Mouse (Mus musculus): ENCODE data around the gene Procr. TPM values are rescaled to one million over a fixed set of nuclear protein-coding genes. Genes with fewer than 3 reads are reported as not detected.

Procr gene
- polyA plus RNA-seq, 1 experiment from 2014 or later, result 9.1 TPM

DNA sequence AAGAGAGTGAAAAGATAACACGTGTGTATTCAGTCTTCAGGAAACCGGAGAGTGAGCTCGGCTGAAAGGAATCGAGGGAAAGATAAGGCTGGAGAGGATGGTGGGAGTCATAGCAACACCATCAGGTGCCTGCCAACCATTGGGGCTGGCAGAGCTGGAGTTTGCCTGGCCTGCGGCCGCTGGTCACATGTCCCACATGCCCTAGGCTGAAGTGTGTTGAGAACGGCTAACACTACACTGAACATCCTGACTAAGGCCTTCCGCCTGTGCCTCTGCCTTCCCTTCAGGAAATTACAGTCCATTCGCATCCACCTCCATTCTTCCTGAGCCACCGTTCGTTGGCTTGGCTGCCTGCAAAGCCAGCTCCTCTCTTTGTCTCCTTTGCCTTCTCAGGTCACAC, 8.7 kb upstream of the Procr start:
- no peaks in the 10 kb centered on the region for H3K27me3 ChIP-seq (replicated peaks; ENCODE audit: control insufficient read depth, insufficient read depth, low read length)
- H3K4me2 ChIP-seq (ENCODE audit: low read depth, low read length), result no peak overlapping the region
- no peak for DNase-seq (ENCODE audit: low spot score)
- WGBS, result 78% methylated on average over 11 of the region's 11 CpGs
- ATAC-seq (ENCODE audit: low read depth), result no peak
- no peak overlapping the region for H3K9ac ChIP-seq (ENCODE audit: low read depth, low read length)
- no peaks in the 10 kb centered on the region for H3K36me3 ChIP-seq (ENCODE audit: control insufficient read depth, insufficient read depth, low read length)
- no peak overlapping the region for H3K27ac ChIP-seq (replicated peaks; ENCODE audit: low read depth, low read length)
- no peaks in the 10 kb centered on the region for H3K9me3 ChIP-seq (ENCODE audit: control insufficient read depth, low read length)
- no peaks in the 10 kb centered on the region for H3K4me1 ChIP-seq (ENCODE audit: control insufficient read depth, insufficient read depth, low read length)
- H3K4me3 ChIP-seq (ENCODE audit: low read depth, low read length), result no peak overlapping the region

DNA sequence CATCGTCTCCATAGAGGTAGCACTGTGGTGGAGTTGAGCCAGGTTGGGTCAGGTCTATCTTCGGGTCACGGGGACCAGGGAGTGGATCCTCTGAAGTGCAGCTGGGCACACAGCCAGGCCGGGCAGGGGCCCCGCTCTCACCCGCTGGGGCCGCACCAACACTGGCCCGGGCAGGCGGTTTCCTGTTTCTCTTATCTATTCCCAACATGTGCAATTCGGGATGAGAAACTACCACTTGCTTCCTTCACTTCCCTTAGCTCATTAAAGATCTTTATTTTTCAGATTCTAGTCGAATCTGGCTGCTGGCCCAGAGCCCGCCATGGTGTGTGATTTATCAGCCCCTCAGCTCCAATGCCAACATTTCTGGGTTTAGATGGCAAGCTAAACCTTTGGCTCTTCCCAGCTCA, 8.0 kb upstream of the Procr start:
- Histone ChIP-seq H3K27ac (replicated peaks; ENCODE audit: low read depth, low read length) (no peak overlapping the region), H3K36me3 (ENCODE audit: control insufficient read depth, insufficient read depth, low read length) (no peaks in the 10 kb centered on the region), H3K4me3 (ENCODE audit: low read depth, low read length) (no peak overlapping the region), H3K4me1 (ENCODE audit: control insufficient read depth, insufficient read depth, low read length) (no peaks in the 10 kb centered on the region), H3K9me3 (ENCODE audit: control insufficient read depth, low read length) (no peaks in the 10 kb centered on the region), H3K4me2 (ENCODE audit: low read depth, low read length) (no peak overlapping the region), H3K27me3 (replicated peaks; ENCODE audit: control insufficient read depth, insufficient read depth, low read length) (no peaks in the 10 kb centered on the region), H3K9ac (ENCODE audit: low read depth, low read length) (no peak overlapping the region)
- 0 out of 2 replicates have a peak, but pooled peaks have one; percentile 9 for ATAC-seq (ENCODE audit: low read depth)
- whole genome bisulfite sequencing, result 70% methylated on average over 12 of the region's 12 CpGs
- DNase-seq (ENCODE audit: low spot score), result no peak

DNA sequence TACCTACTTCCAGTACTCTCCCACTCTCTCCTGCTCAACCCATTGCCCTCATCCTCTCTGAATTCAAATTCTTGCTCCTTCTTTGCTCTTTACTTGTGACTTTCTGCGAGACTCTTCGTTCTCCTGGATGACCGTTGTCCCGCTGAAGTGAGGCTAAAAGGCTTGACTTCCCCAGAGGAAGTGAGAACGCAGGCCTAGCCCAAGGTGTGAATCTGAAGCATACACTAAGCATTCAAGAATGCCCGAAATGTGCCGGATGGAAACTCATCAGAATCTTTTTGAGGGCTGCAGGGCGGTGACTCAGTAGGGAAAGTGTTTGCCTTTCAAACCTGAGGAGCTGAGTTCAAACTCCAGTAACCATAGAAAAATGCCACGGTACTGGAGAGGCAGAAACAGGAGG, 7.6 kb upstream of the Procr start:
- no peaks in the 10 kb centered on the region for H3K4me1 ChIP-seq (ENCODE audit: control insufficient read depth, insufficient read depth, low read length)
- no peaks in the 10 kb centered on the region for H3K9me3 ChIP-seq (ENCODE audit: control insufficient read depth, low read length)
- H3K4me3 ChIP-seq (ENCODE audit: low read depth, low read length), result no peak overlapping the region
- H3K27me3 ChIP-seq (replicated peaks; ENCODE audit: control insufficient read depth, insufficient read depth, low read length), result no peaks in the 10 kb centered on the region
- ATAC-seq (ENCODE audit: low read depth), result no peak
- no peak overlapping the region for H3K9ac ChIP-seq (ENCODE audit: low read depth, low read length)
- no peak overlapping the region for H3K27ac ChIP-seq (replicated peaks; ENCODE audit: low read depth, low read length)
- 85% methylated on average over 9 of the region's 9 CpGs for WGBS
- no peak for DNase-seq (ENCODE audit: low spot score)
- no peak overlapping the region for H3K4me2 ChIP-seq (ENCODE audit: low read depth, low read length)
- no peaks in the 10 kb centered on the region for H3K36me3 ChIP-seq (ENCODE audit: control insufficient read depth, insufficient read depth, low read length)

DNA sequence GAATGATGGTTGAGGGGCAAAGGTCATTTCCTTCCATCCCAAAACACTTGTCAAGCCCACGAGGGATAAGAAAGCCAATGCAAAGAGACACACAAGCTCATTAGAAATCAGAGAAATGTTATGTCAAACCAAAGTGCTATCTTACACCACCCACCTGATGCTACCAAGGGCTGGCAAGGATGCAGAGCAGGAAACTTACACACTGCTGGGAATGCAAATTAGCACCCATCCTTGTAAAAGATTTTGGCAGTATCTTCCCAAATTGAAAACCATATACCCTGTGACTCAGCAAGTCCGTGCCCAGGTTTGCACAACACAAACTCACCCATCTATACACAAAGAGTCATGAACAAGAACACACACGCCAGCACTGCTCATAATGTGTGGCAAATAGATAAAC, 5.4 kb upstream of the Procr start:
- H3K9me3 ChIP-seq (ENCODE audit: control insufficient read depth, low read length), result no peaks in the 10 kb centered on the region
- WGBS, result 54% methylated on average over 3 of the region's 3 CpGs
- DNase-seq (ENCODE audit: low spot score), result no peak
- no peaks in the 10 kb centered on the region for H3K27me3 ChIP-seq (replicated peaks; ENCODE audit: control insufficient read depth, insufficient read depth, low read length)
- ATAC-seq (ENCODE audit: low read depth), result no peak
- no peak overlapping the region for H3K4me2 ChIP-seq (ENCODE audit: low read depth, low read length)
- no peaks in the 10 kb centered on the region for H3K4me1 ChIP-seq (ENCODE audit: control insufficient read depth, insufficient read depth, low read length)
- no peak overlapping the region for H3K4me3 ChIP-seq (ENCODE audit: low read depth, low read length)
- no peak overlapping the region for H3K27ac ChIP-seq (replicated peaks; ENCODE audit: low read depth, low read length)
- H3K36me3 ChIP-seq (ENCODE audit: control insufficient read depth, insufficient read depth, low read length), result no peaks in the 10 kb centered on the region
- H3K9ac ChIP-seq (ENCODE audit: low read depth, low read length), result no peak overlapping the region

GRCm38 (mm10) chr2:155749394-155749793, 1.5 kb upstream of the Procr start:
- Histone ChIP-seq H3K4me3 (ENCODE audit: low read depth, low read length) (no peak overlapping the region), H3K4me2 (ENCODE audit: low read depth, low read length) (no peak overlapping the region), H3K9me3 (ENCODE audit: control insufficient read depth, low read length) (no peaks in the 10 kb centered on the region), H3K36me3 (ENCODE audit: control insufficient read depth, insufficient read depth, low read length) (no peaks in the 10 kb centered on the region), H3K9ac (ENCODE audit: low read depth, low read length) (no peak overlapping the region), H3K4me1 (ENCODE audit: control insufficient read depth, insufficient read depth, low read length) (no peaks in the 10 kb centered on the region), H3K27ac (replicated peaks; ENCODE audit: low read depth, low read length) (no peak overlapping the region), H3K27me3 (replicated peaks; ENCODE audit: control insufficient read depth, insufficient read depth, low read length) (0 out of 2 replicates have a peak, but pooled peaks cover 4% of the 10 kb centered on the region)
- ATAC-seq (ENCODE audit: low read depth) (no peak), DNase-seq (ENCODE audit: low spot score) (no peak)
- WGBS, result 79% methylated on average over 4 of the region's 4 CpGs

- Histone ChIP-seq H3K4me1 (ENCODE audit: control insufficient read depth, insufficient read depth, low read length) (no peaks in the 10 kb centered on the region), H3K27me3 (replicated peaks; ENCODE audit: control insufficient read depth, insufficient read depth, low read length) (0 out of 2 replicates have a peak, but pooled peaks cover 4% of the 10 kb centered on the region), H3K9ac (ENCODE audit: low read depth, low read length) (no peak overlapping the region), H3K4me2 (ENCODE audit: low read depth, low read length) (no peak overlapping the region), H3K27ac (replicated peaks; ENCODE audit: low read depth, low read length) (no peak overlapping the region), H3K9me3 (ENCODE audit: control insufficient read depth, low read length) (no peaks in the 10 kb centered on the region), H3K4me3 (ENCODE audit: low read depth, low read length) (no peak overlapping the region), H3K36me3 (ENCODE audit: control insufficient read depth, insufficient read depth, low read length) (no peaks in the 10 kb centered on the region)
- WGBS, result 0% methylated on average over 1 of the region's 1 CpGs
- DNase-seq (ENCODE audit: low spot score) (peak; percentile 25), ATAC-seq (ENCODE audit: low read depth) (no peak)
Observed at GRCm38 (mm10) chr2:155755746-155756145, 4.8 kb downstream of the Procr start.

- no peaks in the 10 kb centered on the region for H3K27me3 ChIP-seq (replicated peaks; ENCODE audit: control insufficient read depth, insufficient read depth, low read length)
- no peaks in the 10 kb centered on the region for H3K4me1 ChIP-seq (ENCODE audit: control insufficient read depth, insufficient read depth, low read length)
- ATAC-seq (ENCODE audit: low read depth) (no peak), DNase-seq (ENCODE audit: low spot score) (no peak)
- no peaks in the 10 kb centered on the region for H3K36me3 ChIP-seq (ENCODE audit: control insufficient read depth, insufficient read depth, low read length)
- no peak overlapping the region for H3K4me3 ChIP-seq (ENCODE audit: low read depth, low read length)
- H3K9me3 ChIP-seq (ENCODE audit: control insufficient read depth, low read length), result no peaks in the 10 kb centered on the region
- 51% methylated on average over 14 of the region's 14 CpGs for WGBS
- no peak overlapping the region for H3K4me2 ChIP-seq (ENCODE audit: low read depth, low read length)
- H3K27ac ChIP-seq (replicated peaks; ENCODE audit: low read depth, low read length), result no peak overlapping the region
- H3K9ac ChIP-seq (ENCODE audit: low read depth, low read length), result no peak overlapping the region
Observed at GRCm38 (mm10) chr2:155756855-155757566, 6.1 kb downstream of the Procr start.

- Histone ChIP-seq H3K27ac (replicated peaks; ENCODE audit: low read depth, low read length) (no peak overlapping the region), H3K4me1 (ENCODE audit: control insufficient read depth, insufficient read depth, low read length) (no peaks in the 10 kb centered on the region), H3K36me3 (ENCODE audit: control insufficient read depth, insufficient read depth, low read length) (no peaks in the 10 kb centered on the region), H3K4me3 (ENCODE audit: low read depth, low read length) (no peak overlapping the region), H3K9me3 (ENCODE audit: control insufficient read depth, low read length) (no peaks in the 10 kb centered on the region), H3K4me2 (ENCODE audit: low read depth, low read length) (no peak overlapping the region), H3K9ac (ENCODE audit: low read depth, low read length) (no peak overlapping the region), H3K27me3 (replicated peaks; ENCODE audit: control insufficient read depth, insufficient read depth, low read length) (no peaks in the 10 kb centered on the region)
- WGBS, result 57% methylated on average over 13 of the region's 13 CpGs
- DNase-seq (ENCODE audit: low spot score) (peak; percentile 84), ATAC-seq (ENCODE audit: low read depth) (peak; percentile 72; the same call in 1 of the 2 replicates)
Observed at GRCm38 (mm10) chr2:155764679-155765418, 13.9 kb downstream of the Procr start.
